Mouse (Mus musculus) embryonic fibroblast, embryonic 13.5 days (primary cell): ENCODE measurements at regions not wholly inside any gene's neighbourhood (a gene's known extent, or its start where the extent isn't known, plus 50 kb on each side); places are given as distances from the start of the nearest gene placed in this dataset.

Experiments used
- CTCF ChIP-seq: IDR thresholded peaks from 2 replicates; pipeline ENCODE4 v1.5.1; 2011; ENCODE audit warnings: mild to moderate bottlenecking, control low read depth, low read length, moderate library complexity, borderline replicate concordance; ENCODE audit not compliant: insufficient read depth
- POLR2A ChIP-seq: IDR thresholded peaks from 2 replicates; pipeline ENCODE4 v1.6.1; 2011; ENCODE audit warnings: low read depth, mild to moderate bottlenecking, control low read depth, low read length, moderate library complexity

DNA sequence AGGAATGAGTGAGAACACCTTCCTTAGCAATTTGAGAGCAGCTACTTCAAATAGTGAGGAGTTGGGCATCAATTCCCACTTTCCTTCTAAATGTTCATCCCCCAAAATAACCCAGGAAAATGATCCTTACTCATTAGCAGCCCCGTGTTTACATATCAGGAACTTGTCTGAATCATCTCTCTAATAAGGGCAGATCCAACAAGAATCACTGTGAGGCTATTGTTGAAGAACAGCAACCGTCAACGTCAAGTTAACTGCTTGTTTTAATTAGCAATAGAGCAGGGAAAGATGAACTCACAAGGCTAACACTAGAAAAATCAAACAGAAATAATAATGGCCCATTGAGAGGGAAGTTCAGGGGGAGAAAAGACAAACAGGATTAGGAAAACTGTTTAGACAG lies 178.4 kb downstream of the Fam124b start:
- no peak for TF ChIP-seq POLR2A
- no peak for TF ChIP-seq CTCF
